Mouse (Mus musculus) small intestine, adult 2 months (tissue): ENCODE data around the gene Cxcl14. TPM values are rescaled to one million over a fixed set of nuclear protein-coding genes. Genes with fewer than 3 reads are reported as not detected.

ENCODE experiments used
- H3K27ac ChIP-seq: fragments of 200-500 bp; 2 replicates; pipeline ENCODE4 v1.5.1; 2012; ENCODE audit warnings: low read depth, low read length, control low read depth, inconsistent platforms; ENCODE audit not compliant: insufficient read depth
- H3K27me3 ChIP-seq: fragments of 200-500 bp; 2 replicates; pipeline ENCODE4 v1.6.1; 2012; ENCODE audit warnings: mild to moderate bottlenecking, moderate library complexity, low read length, inconsistent platforms; ENCODE audit not compliant: control insufficient read depth, insufficient read depth
- H3K36me3 ChIP-seq: fragments of 200-500 bp; 2 replicates; pipeline ENCODE4 v1.6.1; 2012; ENCODE audit warnings: mild to moderate bottlenecking, low read length, control low read depth, inconsistent platforms; ENCODE audit not compliant: control insufficient read depth, insufficient read depth
- H3K4me1 ChIP-seq: fragments of 200-500 bp; 2 replicates; pipeline ENCODE4 v1.6.1; 2012; ENCODE audit warnings: low read length, inconsistent platforms, mixed read lengths; ENCODE audit not compliant: control insufficient read depth, insufficient read depth, insufficient read length
- H3K4me3 ChIP-seq: fragments of 200-500 bp; 2 replicates; pipeline ENCODE4 v1.5.1; 2012; ENCODE audit warnings: low read depth, mild to moderate bottlenecking, control low read depth, inconsistent platforms, low read length, moderate library complexity
- CTCF ChIP-seq: fragments of 200-500 bp; IDR thresholded peaks from 2 replicates; pipeline ENCODE4 v1.5.1; 2012; ENCODE audit warnings: low read depth, mild to moderate bottlenecking, control low read depth, inconsistent platforms, low read length, moderate library complexity, mixed read lengths; ENCODE audit not compliant: insufficient replicate concordance, insufficient read length; ENCODE audit errors: extremely low read depth
- POLR2A ChIP-seq: fragments of 200-500 bp; IDR thresholded peaks from 2 replicates; pipeline ENCODE4 v1.6.1; 2012; ENCODE audit warnings: low read depth, mild to moderate bottlenecking, control low read depth, inconsistent platforms, low read length, moderate library complexity
- WGBS: fragments of 180-500 bp; shearing (Covaris S2); methylation state at CpG from one replicate; pipeline ENCODE4 v1.1.7; 2018; 5-methylcytosine and 5-hydroxymethylcytosine counted together
- polyA plus RNA-seq: library from polyadenylated mRNA; depleted of rRNA; stranded (reverse); fragments of >200 nt; gene quantifications from 2 replicates; pipeline ENCODE4 v1.2.3, GENCODE M21; 2012; rRNA removed

Cxcl14 gene
- polyA plus RNA-seq: 35.7 and 68.8 TPM in 2 replicates

DNA sequence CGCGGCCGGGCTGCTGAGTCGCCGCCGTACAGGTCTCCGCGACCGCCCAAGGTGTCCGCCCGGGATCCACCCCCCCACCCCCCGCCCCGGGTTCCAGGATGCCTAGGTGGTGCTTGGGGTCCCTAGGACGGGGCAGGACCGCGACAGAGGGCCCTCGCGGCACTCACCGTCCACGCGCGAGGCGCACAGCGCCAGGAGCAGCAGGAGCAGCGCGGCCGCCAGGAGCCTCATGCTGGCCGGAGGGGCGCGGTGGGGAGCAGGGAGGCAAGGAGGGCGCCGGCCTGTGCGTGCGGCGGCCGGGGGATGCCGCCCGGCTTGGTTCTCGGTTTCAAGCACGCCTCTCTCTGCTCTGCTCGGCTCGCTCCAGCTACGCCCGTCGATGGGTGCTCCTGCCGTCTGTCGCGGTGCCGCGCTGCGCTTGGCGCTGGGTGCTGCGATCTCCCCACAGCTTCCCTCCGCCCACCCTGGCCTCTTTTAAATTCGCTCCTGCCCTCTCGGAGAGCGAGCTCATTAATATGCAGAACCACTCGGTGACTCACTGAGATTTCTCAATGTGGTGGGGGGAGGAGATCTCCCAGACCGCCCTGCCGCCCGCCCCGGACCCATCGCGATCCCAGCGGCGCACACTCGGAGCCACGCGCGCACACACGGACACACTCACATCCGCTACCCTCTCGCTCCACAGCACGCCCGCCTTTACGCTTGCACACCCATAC, at the start of gene Cxcl14:
Gene Cxcl14 (minus strand): TSS at position 609 of the 716 bp plus-strand sequence.
- whole genome bisulfite sequencing: 3% methylated on average over 76 of the region's 76 CpGs
- Histone ChIP-seq H3K4me1 (no peaks in the 10 kb centered on the region), H3K27ac (peak within 1 kb of the TSS; percentile 7; the same call in 1 of the 2 replicates), H3K4me3 (peak within 1 kb of the TSS; percentile 53), H3K36me3 (no peaks in the 10 kb centered on the region), H3K27me3 (peaks cover 16% of the 10 kb centered on the region)
- TF ChIP-seq POLR2A (peak; percentile 38; the same call in 1 of the 2 replicates), CTCF (no peak)

DNA sequence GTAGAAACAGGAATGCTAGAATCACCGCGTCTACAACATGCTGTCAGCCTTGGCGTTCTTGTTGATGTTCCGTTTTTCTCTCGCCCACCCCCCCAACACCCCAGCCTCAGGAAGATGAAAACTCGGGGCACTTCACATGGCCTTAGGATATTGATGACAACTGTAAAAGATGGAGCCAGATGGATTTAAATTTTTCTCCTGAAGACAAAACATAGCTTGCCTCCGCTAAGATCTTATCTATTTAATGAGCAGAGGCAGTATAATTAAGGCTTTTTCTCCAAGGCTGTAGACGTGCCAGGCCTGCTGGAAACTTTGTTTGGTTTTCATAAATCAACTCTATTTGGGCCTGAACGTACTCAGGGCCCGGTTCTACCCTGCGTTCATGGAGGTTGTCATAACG, 48.0 kb upstream of the Cxcl14 start:
- H3K27ac ChIP-seq: no peak overlapping the region
- H3K27me3 ChIP-seq: no peaks in the 10 kb centered on the region
- no peaks in the 10 kb centered on the region for H3K36me3 ChIP-seq
- H3K4me1 ChIP-seq: no peaks in the 10 kb centered on the region
- no peak for TF ChIP-seq CTCF
- no peak for TF ChIP-seq POLR2A
- no peak overlapping the region for H3K4me3 ChIP-seq
- WGBS: 68% methylated on average over 12 of the region's 12 CpGs

DNA sequence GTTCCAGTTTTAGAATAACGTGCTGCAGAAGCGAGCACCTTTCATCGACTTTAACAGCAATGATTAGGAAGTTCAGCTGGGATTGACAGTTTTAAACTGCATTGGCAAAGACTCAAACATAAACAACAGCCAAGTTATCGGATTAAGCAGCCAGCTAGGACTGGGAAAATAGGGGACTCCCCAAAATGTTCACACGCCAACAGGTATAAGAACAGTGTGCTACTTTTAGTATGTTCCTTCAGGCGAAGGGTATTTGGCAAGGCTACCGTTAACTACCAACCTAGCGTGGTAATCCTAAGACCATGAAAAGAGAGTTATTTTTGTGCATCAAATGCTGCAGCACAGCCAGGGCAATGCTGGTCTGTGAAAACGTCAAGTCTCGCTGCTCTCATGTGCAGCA, 46.1 kb upstream of the Cxcl14 start:
- TF ChIP-seq CTCF (no peak), POLR2A (no peak)
- Histone ChIP-seq H3K27ac (no peak overlapping the region), H3K27me3 (no peaks in the 10 kb centered on the region), H3K4me3 (no peak overlapping the region), H3K36me3 (no peaks in the 10 kb centered on the region), H3K4me1 (no peaks in the 10 kb centered on the region)
- 82% methylated on average over 10 of the region's 10 CpGs for WGBS

DNA sequence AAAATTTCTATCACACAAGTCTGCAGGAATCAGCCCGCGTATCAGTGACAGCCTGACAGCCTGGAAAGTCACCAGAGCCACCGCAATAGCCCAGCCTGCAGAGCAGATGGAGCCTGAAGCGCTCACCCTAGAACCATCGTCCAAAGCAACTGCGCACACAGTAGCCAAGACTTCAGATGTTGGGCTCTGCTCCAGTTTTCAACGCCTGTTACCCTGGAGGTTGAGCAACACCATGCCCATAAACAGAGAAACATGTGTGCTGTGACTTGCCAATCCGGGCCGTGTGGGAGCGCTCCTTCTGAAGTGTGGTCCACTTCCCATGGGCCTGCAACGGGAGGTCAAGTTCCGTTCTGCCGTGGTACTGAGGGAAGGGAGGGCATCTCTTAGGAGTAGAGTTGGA, 44.2 kb upstream of the Cxcl14 start:
- TF ChIP-seq POLR2A (no peak), CTCF (no peak)
- no peak overlapping the region for H3K27ac ChIP-seq
- no peaks in the 10 kb centered on the region for H3K27me3 ChIP-seq
- H3K4me1 ChIP-seq: no peaks in the 10 kb centered on the region
- H3K36me3 ChIP-seq: no peaks in the 10 kb centered on the region
- 78% methylated on average over 13 of the region's 13 CpGs for WGBS
- no peak overlapping the region for H3K4me3 ChIP-seq

DNA sequence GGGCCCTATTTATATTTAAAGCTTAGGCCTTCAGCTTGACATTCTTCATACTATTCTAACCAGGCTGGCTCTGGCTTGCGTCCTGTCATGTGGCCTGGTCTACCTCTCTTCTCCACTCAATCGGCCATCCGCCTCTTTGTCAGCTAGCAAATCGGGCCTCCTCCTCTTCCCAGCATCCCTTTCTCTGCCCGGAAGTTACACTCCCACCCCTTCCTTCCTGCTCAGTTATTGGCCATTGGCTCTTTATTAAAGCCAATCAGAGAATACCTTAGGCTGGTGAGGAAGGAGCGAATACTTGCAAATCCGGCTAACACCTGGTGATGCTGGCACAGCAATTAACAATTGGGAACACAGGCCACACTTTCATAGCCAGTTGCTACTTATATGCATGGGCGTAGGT, 43.5 kb upstream of the Cxcl14 start:
- 83% methylated on average over 8 of the region's 8 CpGs for WGBS
- Histone ChIP-seq H3K27me3 (no peaks in the 10 kb centered on the region), H3K36me3 (no peaks in the 10 kb centered on the region), H3K27ac (no peak overlapping the region), H3K4me1 (no peaks in the 10 kb centered on the region), H3K4me3 (no peak overlapping the region)
- TF ChIP-seq CTCF (no peak), POLR2A (no peak)

DNA sequence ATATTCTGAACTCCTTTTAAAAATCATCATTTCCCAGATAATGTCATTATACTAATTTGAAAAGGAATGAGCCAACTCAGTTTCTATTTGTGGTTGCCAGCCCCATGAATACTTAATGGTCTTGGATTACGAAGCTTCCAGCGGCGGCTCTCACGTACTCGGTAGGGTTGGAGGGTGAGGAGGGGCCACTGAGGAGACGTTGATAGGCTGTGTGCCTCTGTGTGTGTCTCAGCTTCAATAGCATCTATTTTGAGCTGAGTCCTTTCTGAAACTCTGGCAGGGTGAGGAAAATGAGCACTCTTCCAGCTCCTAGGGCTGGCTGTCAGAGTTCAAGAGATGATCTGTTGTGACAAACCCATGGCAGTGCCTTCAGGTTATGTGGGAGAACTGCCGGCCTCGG, 40.6 kb upstream of the Cxcl14 start:
- no peaks in the 10 kb centered on the region for H3K4me1 ChIP-seq
- H3K36me3 ChIP-seq: no peaks in the 10 kb centered on the region
- H3K4me3 ChIP-seq: no peak overlapping the region
- TF ChIP-seq CTCF: no peak
- TF ChIP-seq POLR2A: no peak
- 57% methylated on average over 8 of the region's 8 CpGs for WGBS
- H3K27ac ChIP-seq: no peak overlapping the region
- no peaks in the 10 kb centered on the region for H3K27me3 ChIP-seq

DNA sequence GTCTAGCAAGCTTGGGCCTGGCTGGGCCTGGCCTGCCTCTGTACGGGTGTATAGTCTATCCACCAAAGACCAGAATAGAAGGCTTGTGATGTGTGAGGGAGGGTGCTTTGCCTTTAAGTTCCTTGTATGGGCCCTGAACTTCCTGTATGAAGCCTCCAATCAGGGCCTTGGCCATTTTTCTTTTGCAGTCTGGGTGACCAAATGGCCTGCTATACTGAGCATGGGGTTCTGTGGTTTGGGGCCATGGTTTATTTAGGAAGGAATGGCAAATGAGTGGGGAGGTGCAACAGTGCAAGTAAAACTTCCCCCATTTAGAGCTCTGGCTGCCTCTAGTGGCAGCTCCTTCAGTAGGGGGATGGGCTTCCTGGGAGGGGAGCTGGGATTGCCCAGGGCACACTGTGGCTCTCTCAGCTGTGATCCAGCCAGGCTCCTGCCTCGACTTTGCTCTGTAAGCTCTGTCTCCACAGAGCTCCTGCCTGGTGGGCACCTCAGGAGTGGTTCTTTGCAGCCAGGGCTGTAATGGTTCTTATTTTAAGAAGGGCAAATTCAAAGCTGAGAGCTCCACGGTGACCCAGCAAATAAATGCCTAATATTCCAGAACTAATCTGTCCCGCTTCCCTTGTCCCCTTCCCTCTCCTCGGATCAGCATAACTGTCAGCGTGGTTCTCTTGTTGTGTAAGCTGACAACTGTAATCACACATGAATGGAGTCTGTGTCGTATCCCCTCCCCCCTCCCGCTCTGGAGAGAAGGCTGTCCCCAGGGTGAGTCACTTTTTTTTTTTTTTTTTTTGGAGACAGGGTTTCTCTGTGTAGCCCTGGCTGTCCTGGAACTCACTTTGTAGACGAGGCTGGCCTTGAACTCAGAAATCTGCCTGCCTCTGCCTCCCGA, 38.7 kb upstream of the Cxcl14 start:
- Histone ChIP-seq H3K36me3 (no peaks in the 10 kb centered on the region), H3K4me1 (no peaks in the 10 kb centered on the region), H3K27me3 (no peaks in the 10 kb centered on the region), H3K4me3 (no peak overlapping the region), H3K27ac (no peak overlapping the region)
- no peak for TF ChIP-seq CTCF
- no peak for TF ChIP-seq POLR2A
- 62% methylated on average over 10 of the region's 10 CpGs for WGBS

DNA sequence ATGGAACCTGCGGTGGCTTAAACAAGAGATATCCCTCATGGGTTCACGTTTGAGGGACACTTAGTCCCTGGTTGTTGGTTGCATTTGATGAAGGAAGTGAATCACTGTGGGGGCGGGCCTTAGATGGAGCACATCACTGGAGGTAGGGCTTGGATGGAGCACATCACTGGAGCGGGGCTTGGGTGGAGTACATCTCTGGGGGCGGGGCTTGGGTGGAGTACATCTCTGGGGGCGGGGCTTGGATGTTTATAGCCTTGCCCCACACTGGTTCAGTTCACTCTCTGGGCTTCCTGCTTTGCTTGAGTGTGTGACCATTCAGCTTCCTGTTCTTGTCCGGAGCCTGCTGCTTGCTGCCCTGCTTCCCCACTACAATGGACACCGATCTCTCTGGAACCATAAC, 37.9 kb upstream of the Cxcl14 start:
- no peak for TF ChIP-seq POLR2A
- TF ChIP-seq CTCF: no peak
- Histone ChIP-seq H3K27me3 (no peaks in the 10 kb centered on the region), H3K4me1 (no peaks in the 10 kb centered on the region), H3K27ac (no peak overlapping the region), H3K36me3 (no peaks in the 10 kb centered on the region), H3K4me3 (no peak overlapping the region)
- WGBS: 72% methylated on average over 8 of the region's 8 CpGs
